Mouse (Mus musculus) liver, embryonic 12.5 days (tissue): ENCODE measurements around the gene Blvra. TPM values are rescaled to one million over a fixed set of nuclear protein-coding genes. Genes with fewer than 3 reads are reported as not detected.
"Not testable (repeated sequence)": the region's sequence is repeated elsewhere in the genome, so short reads cannot be mapped to it uniquely, and the experiment has no call there.

Source experiments
- ATAC-seq: fragments of 200-750 bp; cut with Nextera tagmentation; 2 replicates; pipeline ENCODE4 v1.8.0; 2017; ENCODE audit warnings: moderate number of reproducible peaks, mild to moderate bottlenecking, moderate library complexity
- H3K27ac ChIP-seq: fragments of 300-500 bp; sonication (generic); 2 replicates; pipeline ENCODE4 v1.5.1; 2016; ENCODE audit warnings: mild to moderate bottlenecking
- H3K27me3 ChIP-seq: fragments of 300-500 bp; sonication (generic); replicated peaks from 2 replicates; pipeline ENCODE4 v1.6.1; 2016; ENCODE audit warnings: mild to moderate bottlenecking, moderate library complexity
- H3K36me3 ChIP-seq: fragments of 300-500 bp; sonication (generic); 2 replicates; pipeline ENCODE4 v1.6.1; 2016; ENCODE audit warnings: mild to moderate bottlenecking, moderate library complexity
- H3K4me1 ChIP-seq: fragments of 300-500 bp; sonication (generic); 2 replicates; pipeline ENCODE4 v1.6.1; 2016
- H3K4me2 ChIP-seq: fragments of 300-500 bp; sonication (generic); 2 replicates; pipeline ENCODE4 v1.6.1; 2016; ENCODE audit warnings: mild to moderate bottlenecking, moderate library complexity
- H3K4me3 ChIP-seq: fragments of 300-500 bp; sonication (generic); 2 replicates; pipeline ENCODE4 v1.5.1; 2016; ENCODE audit warnings: mild to moderate bottlenecking, moderate library complexity
- H3K9ac ChIP-seq: fragments of 300-500 bp; sonication (generic); 2 replicates; pipeline ENCODE4 v1.6.1; 2016; ENCODE audit warnings: mild to moderate bottlenecking, moderate library complexity
- H3K9me3 ChIP-seq: fragments of 300-500 bp; sonication (generic); replicated peaks from 2 replicates; pipeline ENCODE4 v1.6.1; 2016; ENCODE audit warnings: mild to moderate bottlenecking, moderate library complexity
- WGBS: fragments of 180-500 bp; shearing (Covaris S2); methylation state at CpG from one replicate; pipeline ENCODE4 v1.1.7; 2016; ENCODE audit not compliant: insufficient replicate concordance; 5-methylcytosine and 5-hydroxymethylcytosine counted together
- polyA plus RNA-seq: library from polyadenylated mRNA; unstranded; fragments of >200 nt; fragmentation: Nextera tagmentation; extraction: Ambion mirVana; gene quantifications from 2 replicates; pipeline ENCODE4 v1.2.1, GENCODE M21; 2016

Blvra gene
- 64.6 and 65.7 TPM in 2 replicates for polyA plus RNA-seq

DNA sequence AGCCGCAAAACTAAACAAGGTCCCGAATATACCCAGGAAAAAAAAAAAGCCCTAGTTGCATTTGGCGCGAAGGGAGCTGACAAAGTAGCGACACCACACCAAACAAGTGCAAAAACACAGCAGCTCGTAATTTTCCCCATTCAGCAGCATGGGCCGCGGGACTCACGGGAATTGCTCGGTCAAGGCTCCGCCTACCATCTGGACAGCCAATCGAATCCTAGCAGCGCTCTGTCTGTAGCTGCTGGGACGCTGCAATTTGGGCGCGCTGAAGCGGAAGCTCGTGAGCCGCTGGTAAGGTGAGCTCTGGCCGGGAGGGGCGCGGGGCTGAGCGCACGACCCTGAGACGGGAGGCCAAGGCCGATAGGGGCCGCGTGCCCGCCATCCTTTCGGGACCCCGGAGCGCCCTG is at the start of gene Blvra:
Blvra (plus strand) TSS at position 231 of the 407 bp plus-strand sequence.
- Histone ChIP-seq H3K36me3 (peaks cover 9% of the 10 kb centered on the region; the same call in 1 of the 2 replicates), H3K4me2 (peak within 1 kb of the TSS; percentile 82), H3K9ac (peak within 1 kb of the TSS; percentile 76), H3K4me3 (peak within 1 kb of the TSS; percentile 75), H3K27me3 (no peaks in the 10 kb centered on the region), H3K4me1 (peaks cover 26% of the 10 kb centered on the region), H3K27ac (peak within 1 kb of the TSS; percentile 75), H3K9me3 (no peaks in the 10 kb centered on the region)
- WGBS = under 1% methylated on average over 30 of the region's 32 CpGs
- ATAC-seq = peak; percentile 99

DNA sequence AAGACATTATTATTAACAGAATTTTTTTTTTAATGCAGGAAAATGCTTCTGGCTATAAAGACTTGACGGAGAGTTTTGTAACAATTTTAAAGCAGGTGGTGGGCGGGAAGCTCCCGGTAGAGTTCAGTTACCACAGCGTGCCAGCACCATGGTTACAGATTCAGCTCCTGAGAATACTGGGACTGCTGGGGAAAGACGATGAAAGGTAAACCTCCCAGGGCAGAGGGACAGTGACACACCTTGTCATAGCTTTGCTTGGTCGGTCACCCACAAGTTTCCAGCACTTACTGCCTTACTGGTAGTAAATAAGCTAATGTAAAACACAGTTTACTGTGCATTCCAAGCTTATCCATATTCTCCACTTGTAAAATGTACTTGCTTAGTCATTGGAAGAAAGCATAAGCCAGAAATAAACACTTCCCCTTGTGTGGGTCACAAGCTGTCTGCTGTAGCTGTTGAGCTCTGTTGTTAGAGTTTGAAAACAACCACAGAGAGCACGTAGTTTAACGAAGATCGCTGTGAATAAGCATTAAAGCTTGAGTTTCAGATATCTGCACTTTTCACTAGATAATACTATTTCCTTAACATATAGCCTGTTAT is 35.4 kb upstream of the Blvra start:
- Histone ChIP-seq H3K4me1 (no peaks in the 10 kb centered on the region), H3K9me3 (no peaks in the 10 kb centered on the region), H3K27me3 (no peaks in the 10 kb centered on the region), H3K9ac (no peak overlapping the region), H3K4me3 (no peak overlapping the region), H3K27ac (no peak overlapping the region), H3K36me3 (peaks cover 62% of the 10 kb centered on the region), H3K4me2 (no peak overlapping the region)
- no peak for ATAC-seq
- WGBS = 82% methylated on average over 9 of the region's 9 CpGs

DNA sequence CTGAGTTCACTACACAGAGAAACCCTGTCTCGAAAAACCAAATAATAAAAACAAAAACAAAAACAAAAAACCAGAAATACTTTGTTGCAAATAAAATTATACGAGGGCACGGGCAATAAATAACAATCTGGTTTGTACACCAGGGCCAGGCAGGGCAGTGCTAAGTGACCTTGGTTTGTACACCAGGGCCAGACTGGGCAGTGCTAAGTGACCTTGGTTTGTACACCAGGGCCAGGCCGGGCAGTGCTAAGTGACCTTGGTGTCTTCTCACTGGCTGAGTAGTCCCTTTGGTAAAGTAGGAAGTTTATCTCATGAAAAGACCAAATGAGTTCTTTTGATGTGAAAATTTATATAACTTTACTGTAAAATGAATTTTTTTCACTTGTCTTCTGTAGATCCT is 33.2 kb upstream of the Blvra start:
- H3K9ac ChIP-seq = no peak overlapping the region
- 87% methylated on average over 4 of the region's 4 CpGs for WGBS
- H3K27me3 ChIP-seq = no peaks in the 10 kb centered on the region
- H3K4me3 ChIP-seq = no peak overlapping the region
- H3K4me1 ChIP-seq = no peaks in the 10 kb centered on the region
- no peak for ATAC-seq
- no peaks in the 10 kb centered on the region for H3K9me3 ChIP-seq
- peaks cover 55% of the 10 kb centered on the region for H3K36me3 ChIP-seq
- no peak overlapping the region for H3K27ac ChIP-seq
- H3K4me2 ChIP-seq = no peak overlapping the region

DNA sequence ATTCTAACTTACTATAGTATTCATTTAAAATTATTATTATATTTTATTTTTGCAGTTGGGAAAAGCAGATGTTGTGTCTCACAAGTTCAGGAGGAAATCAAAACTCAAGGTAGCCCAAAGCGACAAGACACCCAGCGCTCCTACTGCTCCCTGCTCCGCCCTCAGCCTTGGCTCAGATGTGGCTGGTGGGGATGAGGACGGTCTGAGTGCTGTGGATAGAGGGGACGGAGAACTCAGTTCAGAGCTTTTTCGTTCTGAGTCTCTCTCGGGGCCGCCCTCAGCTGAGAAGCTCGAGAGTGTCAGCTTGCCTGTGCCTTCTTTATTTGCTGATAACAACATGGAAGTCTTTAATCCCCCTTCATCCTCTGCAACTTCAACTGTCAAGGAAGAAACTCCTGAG is 9.0 kb upstream of the Blvra start:
- Histone ChIP-seq H3K27ac (no peak overlapping the region), H3K9me3 (no peaks in the 10 kb centered on the region), H3K4me2 (no peak overlapping the region), H3K4me1 (no peaks in the 10 kb centered on the region), H3K36me3 (peaks cover 63% of the 10 kb centered on the region), H3K4me3 (no peak overlapping the region), H3K27me3 (no peaks in the 10 kb centered on the region), H3K9ac (no peak overlapping the region)
- ATAC-seq = no peak
- WGBS = 84% methylated on average over 9 of the region's 9 CpGs

DNA sequence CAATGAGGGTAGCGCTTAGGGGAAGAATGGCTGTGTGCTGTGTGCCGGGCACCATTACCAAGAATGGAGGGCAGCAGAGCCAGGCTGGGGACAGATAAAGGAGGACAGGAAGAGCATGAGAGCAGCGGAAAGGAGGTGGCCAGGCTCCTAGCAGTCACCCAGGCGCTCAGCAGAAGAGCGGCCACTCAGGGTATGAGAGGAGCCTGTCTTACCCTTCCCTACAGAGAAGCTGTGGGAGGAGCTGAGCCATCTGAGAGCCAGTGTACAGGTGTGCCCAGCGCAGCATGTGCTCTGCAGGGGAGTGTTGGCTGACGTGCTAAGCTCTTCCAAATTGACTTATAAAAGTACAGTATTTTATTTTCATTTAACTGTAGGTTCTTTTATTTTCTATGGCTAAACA is 1.7 kb upstream of the Blvra start:
- Histone ChIP-seq H3K36me3 (peaks cover 11% of the 10 kb centered on the region; the same call in 1 of the 2 replicates), H3K4me2 (no peak overlapping the region), H3K4me3 (no peak overlapping the region), H3K9ac (no peak overlapping the region), H3K27ac (no peak overlapping the region), H3K9me3 (no peaks in the 10 kb centered on the region), H3K27me3 (no peaks in the 10 kb centered on the region), H3K4me1 (peaks cover 26% of the 10 kb centered on the region)
- ATAC-seq = no peak
- WGBS = 59% methylated on average over 7 of the region's 7 CpGs

DNA sequence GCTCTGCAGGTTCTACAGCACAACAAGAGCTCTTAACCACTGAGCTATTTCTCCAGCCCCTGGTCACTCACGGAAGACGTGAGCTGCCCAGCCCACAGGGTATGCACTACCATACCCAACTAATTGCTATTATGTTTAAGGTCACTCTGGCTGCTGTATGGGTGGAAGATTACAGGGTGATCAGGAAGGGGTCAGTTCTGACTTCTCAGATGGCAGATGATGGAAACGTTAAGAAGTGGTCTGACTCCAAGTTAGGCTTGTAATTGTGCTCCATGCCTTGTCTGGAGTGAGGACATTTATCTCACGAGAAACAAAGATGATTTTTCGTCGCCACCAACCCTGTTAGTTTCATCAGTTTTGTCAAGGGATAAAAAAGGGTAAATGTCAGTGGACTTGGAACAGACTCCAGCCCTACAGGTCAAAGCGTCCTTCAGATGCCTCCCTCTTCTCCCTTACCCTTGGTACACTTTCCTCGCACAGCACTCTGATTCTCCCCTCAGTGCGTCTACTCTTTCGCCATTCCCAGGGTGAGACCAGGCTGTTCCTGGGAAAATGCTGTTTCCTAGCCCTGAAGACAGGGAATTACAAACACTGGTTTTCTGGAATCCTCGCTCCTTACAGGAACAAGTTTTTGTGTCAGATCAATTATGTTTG is 557 bp upstream of the Blvra start:
- 22% methylated on average over 11 of the region's 11 CpGs for WGBS

DNA sequence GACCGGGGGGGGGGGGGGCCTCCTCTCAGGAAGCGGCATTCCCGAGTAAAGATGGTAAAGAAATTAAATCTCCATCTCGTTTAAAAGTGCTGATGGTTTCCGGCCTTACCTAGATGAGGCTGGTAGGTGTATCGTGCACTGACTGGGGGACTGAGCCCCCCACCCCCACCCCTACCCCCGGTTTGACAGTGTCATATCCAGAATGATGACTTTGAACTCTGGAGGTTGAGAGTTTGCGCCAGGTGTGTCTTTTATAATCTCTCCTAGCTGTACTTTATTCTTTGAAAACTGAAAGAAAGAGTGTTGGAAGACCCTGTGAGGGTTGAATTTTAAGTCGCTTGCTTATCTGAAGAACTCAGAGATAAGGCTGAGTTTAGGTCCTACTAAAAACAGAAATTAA is 414 bp downstream of the Blvra start:
- peak overlapping the region; percentile 76 for H3K9ac ChIP-seq
- peak; percentile 41 for ATAC-seq
- WGBS = 8% methylated on average over 8 of the region's 9 CpGs
- H3K27ac ChIP-seq = peak overlapping the region; percentile 75
- H3K36me3 ChIP-seq = peaks cover 9% of the 10 kb centered on the region; the same call in 1 of the 2 replicates
- peak overlapping the region; percentile 75 for H3K4me3 ChIP-seq
- peak overlapping the region; percentile 82 for H3K4me2 ChIP-seq
- peaks cover 26% of the 10 kb centered on the region for H3K4me1 ChIP-seq
- H3K27me3 ChIP-seq = no peaks in the 10 kb centered on the region
- H3K9me3 ChIP-seq = no peaks in the 10 kb centered on the region

More for the DNA sequence above, 557 bp upstream of the Blvra start:
- Histone ChIP-seq H3K9me3 (no peaks in the 10 kb centered on the region), H3K9ac (peak overlapping the region; percentile 76), H3K36me3 (peaks cover 9% of the 10 kb centered on the region; the same call in 1 of the 2 replicates), H3K4me1 (peaks cover 26% of the 10 kb centered on the region), H3K27ac (peak overlapping the region; percentile 75), H3K27me3 (no peaks in the 10 kb centered on the region), H3K4me3 (peak overlapping the region; percentile 75), H3K4me2 (peak overlapping the region; percentile 82)
- ATAC-seq = no peak

DNA sequence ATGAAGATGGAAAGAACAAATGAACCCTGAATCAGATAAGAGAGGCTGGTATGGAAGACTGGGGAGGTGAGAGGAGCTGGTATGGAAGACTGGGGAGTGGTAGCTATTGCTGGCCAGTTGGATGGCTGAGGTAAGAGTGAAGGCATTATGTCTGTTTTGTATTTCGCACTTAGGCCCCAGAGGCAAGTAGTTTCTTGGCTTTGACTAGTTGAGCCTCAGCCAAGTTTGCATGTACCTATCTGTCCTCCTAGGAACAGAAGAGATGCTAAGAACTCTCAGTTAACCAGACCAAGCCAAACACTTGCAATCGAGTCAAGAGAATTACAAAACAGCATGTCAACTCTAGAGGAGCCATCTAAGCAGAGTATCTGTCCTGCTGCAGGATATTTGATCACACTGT is 3.7 kb downstream of the Blvra start:
- no peak overlapping the region for H3K4me3 ChIP-seq
- WGBS = 78% methylated on average over 2 of the region's 2 CpGs
- peaks cover 30% of the 10 kb centered on the region for H3K4me1 ChIP-seq
- no peak overlapping the region for H3K27ac ChIP-seq
- no peak overlapping the region for H3K9ac ChIP-seq
- H3K36me3 ChIP-seq = 0 out of 2 replicates have a peak, but pooled peaks cover 2% of the 10 kb centered on the region
- ATAC-seq = no peak
- H3K4me2 ChIP-seq = no peak overlapping the region
- no peaks in the 10 kb centered on the region for H3K27me3 ChIP-seq
- H3K9me3 ChIP-seq = no peaks in the 10 kb centered on the region

DNA sequence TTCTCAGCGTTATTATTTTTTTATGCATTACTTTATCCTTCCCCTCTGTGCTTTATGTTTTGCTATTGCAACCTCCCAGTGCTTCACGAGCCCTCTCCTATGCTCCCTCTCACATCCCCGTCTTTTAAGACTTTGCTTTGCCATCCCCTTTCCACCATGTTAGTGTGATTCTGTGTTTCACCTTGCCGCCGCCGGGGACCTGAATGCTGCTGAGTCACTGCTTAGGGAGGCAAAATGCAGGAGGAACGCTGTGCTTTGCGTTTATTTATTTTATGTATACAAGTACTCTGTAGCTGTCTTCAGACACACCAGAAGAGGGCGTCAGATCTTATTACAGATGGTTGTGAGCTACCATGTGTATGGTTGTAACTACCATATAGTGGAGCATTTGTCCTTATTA is 7.1 kb downstream of the Blvra start:
- no peak for ATAC-seq
- Histone ChIP-seq H3K4me3 (no peak overlapping the region), H3K9ac (no peak overlapping the region), H3K27me3 (no peaks in the 10 kb centered on the region), H3K4me1 (peaks cover 30% of the 10 kb centered on the region), H3K9me3 (no peaks in the 10 kb centered on the region), H3K36me3 (peaks cover 11% of the 10 kb centered on the region), H3K27ac (no peak overlapping the region), H3K4me2 (no peak overlapping the region)
- 68% methylated on average over 9 of the region's 9 CpGs for WGBS

DNA sequence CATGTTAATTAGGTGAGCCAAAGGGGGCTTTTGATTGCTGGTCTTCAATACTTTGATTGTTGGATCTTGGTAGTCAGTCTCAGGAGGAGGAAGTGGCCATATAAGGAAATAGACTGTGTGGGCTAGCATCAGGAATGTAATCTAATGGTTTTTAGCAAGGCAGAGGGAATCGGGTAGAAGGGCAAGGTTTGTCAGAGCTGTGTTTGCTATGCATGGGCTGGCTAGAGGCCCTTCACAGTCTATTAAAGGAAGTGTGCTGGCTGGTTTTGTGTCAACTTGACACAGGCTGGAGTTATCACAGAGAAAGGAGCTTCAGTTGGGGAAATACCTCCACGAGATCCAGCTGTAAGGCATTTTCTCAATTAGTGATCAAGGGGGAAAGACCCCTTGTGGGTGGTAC is 8.6 kb downstream of the Blvra start:
- Histone ChIP-seq H3K36me3 (peaks cover 18% of the 10 kb centered on the region), H3K4me1 (peaks cover 28% of the 10 kb centered on the region)
- not testable (repeated sequence) for H3K27ac ChIP-seq, H3K9ac ChIP-seq, H3K4me2 ChIP-seq, H3K4me3 ChIP-seq, H3K9me3 ChIP-seq, ATAC-seq, H3K27me3 ChIP-seq
- WGBS = 44% methylated on average over 2 of the region's 2 CpGs

DNA sequence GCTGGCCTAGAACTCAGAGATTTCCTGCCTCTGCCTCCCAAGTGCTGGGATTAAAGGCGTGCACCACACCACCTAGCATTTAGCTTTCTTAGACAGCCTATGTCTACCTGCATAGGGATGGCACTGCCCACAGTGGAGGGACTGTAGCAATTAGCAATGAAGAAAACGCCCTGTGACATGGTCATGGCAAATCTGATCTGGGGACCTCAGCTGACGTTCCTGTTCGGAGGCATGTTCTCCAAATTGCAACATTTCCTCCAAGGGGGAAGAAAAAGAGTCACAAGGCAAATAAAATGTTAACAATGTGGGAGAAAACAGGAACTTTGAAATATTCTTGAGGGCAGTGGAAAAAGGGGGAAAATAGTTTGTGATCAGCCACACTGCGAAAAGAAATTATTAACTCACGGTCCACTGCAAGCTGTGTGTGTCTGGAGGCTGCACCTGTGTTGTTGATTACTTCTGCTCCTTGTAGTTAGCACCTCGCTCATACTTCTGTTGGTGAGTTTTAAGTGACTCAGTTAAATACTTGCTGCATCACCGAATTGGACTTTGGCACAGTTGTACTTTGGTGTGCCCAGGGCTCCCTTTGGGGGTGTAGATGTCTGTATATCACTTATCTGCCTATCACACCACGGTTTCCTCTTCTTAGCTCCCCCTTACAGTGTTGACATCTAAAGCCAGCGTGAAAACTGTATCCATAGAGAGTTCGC is 9.6 kb downstream of the Blvra start:
- 70% methylated on average over 11 of the region's 11 CpGs for WGBS
- Histone ChIP-seq H3K9ac (0 out of 2 replicates have a peak overlapping the region, but pooled peaks have one; percentile 5), H3K4me1 (peaks cover 28% of the 10 kb centered on the region), H3K27me3 (no peaks in the 10 kb centered on the region), H3K4me3 (no peak overlapping the region), H3K27ac (peak overlapping the region; percentile 77), H3K36me3 (peaks cover 27% of the 10 kb centered on the region), H3K4me2 (peak overlapping the region; percentile 55), H3K9me3 (no peaks in the 10 kb centered on the region)
- ATAC-seq = peak; percentile 38
